Mouse (Mus musculus) ES-Bruce4 (cell line): ENCODE data around the gene Ptges3. TPM values are rescaled to one million over a fixed set of nuclear protein-coding genes. Genes with fewer than 3 reads are reported as not detected.

Experiments
- H3K27ac ChIP-seq: 2 replicates; pipeline ENCODE4 v1.5.1; 2012; ENCODE audit warnings: low read length, inconsistent platforms; ENCODE audit not compliant: insufficient read depth
- H3K27me3 ChIP-seq: 2 replicates; pipeline ENCODE4 v1.6.1; 2012; ENCODE audit warnings: mild to moderate bottlenecking, low read length, inconsistent platforms; ENCODE audit not compliant: control insufficient read depth, poor library complexity, insufficient read depth, severe bottlenecking
- H3K36me3 ChIP-seq: 2 replicates; pipeline ENCODE4 v1.6.1; 2012; ENCODE audit warnings: inconsistent platforms, mild to moderate bottlenecking, low read length, moderate library complexity; ENCODE audit not compliant: control insufficient read depth, poor library complexity, insufficient read depth, severe bottlenecking
- H3K4me1 ChIP-seq: one replicate; pipeline ENCODE4 v1.8.1; 2011; ENCODE audit warnings: low read length; ENCODE audit not compliant: control insufficient read depth, insufficient read depth
- H3K4me3 ChIP-seq: 2 replicates; pipeline ENCODE4 v1.5.1; 2011; ENCODE audit warnings: low read depth, mild to moderate bottlenecking, low read length
- H3K9ac ChIP-seq: 2 replicates; pipeline ENCODE4 v1.6.1; 2012; ENCODE audit warnings: low read depth, mild to moderate bottlenecking, inconsistent platforms; ENCODE audit not compliant: poor library complexity, severe bottlenecking
- H3K9me3 ChIP-seq: replicated peaks from 2 replicates; pipeline ENCODE4 v1.6.1; 2012; ENCODE audit warnings: mild to moderate bottlenecking, low read length, inconsistent platforms; ENCODE audit not compliant: control insufficient read depth, poor library complexity, insufficient read depth, severe bottlenecking
- CTCF ChIP-seq: IDR thresholded peaks from one replicate; pipeline ENCODE4 v1.8.1; 2011; ENCODE audit warnings: low read depth, low read length
- EP300 ChIP-seq: IDR thresholded peaks from 2 replicates; pipeline ENCODE4 v1.6.1; 2011; ENCODE audit warnings: low read depth, low read length; ENCODE audit not compliant: insufficient read depth
- POLR2A ChIP-seq: IDR thresholded peaks from one replicate; pipeline ENCODE4 v1.8.1; 2011; ENCODE audit warnings: low read length; ENCODE audit not compliant: insufficient read depth
- polyA plus RNA-seq: library from polyadenylated mRNA; stranded (reverse); fragments of >200 nt; gene quantifications from 2 replicates; pipeline ENCODE4 v1.2.4, GENCODE M21; 2011; ENCODE audit warnings: low read depth; ENCODE audit not compliant: missing spikeins, insufficient read depth, insufficient read length

Ptges3 gene
- polyA plus RNA-seq, 1 experiment = 788 TPM

- Histone ChIP-seq H3K36me3 (peaks cover 65% of the 10 kb centered on the region), H3K4me3 (no peak overlapping the region), H3K4me1 (no peaks in the 10 kb centered on the region), H3K27ac (no peak overlapping the region), H3K27me3 (no peaks in the 10 kb centered on the region), H3K9ac (no peak overlapping the region), H3K9me3 (no peaks in the 10 kb centered on the region)
- TF ChIP-seq CTCF = no peak
- no peak for TF ChIP-seq POLR2A
- no peak for TF ChIP-seq EP300
Measured at GRCm38 (mm10) chr10:128088181-128088580, 29.4 kb downstream of the Ptges3 start.

GRCm38 (mm10) chr10:128089842-128090241 is 31.1 kb downstream of the Ptges3 start:
- Histone ChIP-seq H3K9me3 (no peaks in the 10 kb centered on the region), H3K9ac (no peak overlapping the region), H3K27ac (no peak overlapping the region), H3K4me1 (no peaks in the 10 kb centered on the region), H3K36me3 (peaks cover 56% of the 10 kb centered on the region), H3K4me3 (no peak overlapping the region), H3K27me3 (no peaks in the 10 kb centered on the region)
- TF ChIP-seq CTCF (no peak), POLR2A (no peak), EP300 (no peak)

GRCm38 (mm10) chr10:128090651-128091563 is 32.2 kb downstream of the Ptges3 start:
- H3K9ac ChIP-seq = peak overlapping the region; percentile 99; the same call in 1 of the 2 replicates
- H3K36me3 ChIP-seq = peaks cover 45% of the 10 kb centered on the region

GRCm38 (mm10) chr10:128091564-128092505 is 33.1 kb downstream of the Ptges3 start, which contains the start of gene Baz2a:
Gene Baz2a (plus strand): TSS chr10:128091577.
- H3K4me3 ChIP-seq = peak within 1 kb of the TSS; percentile 77
- TF ChIP-seq EP300 = no peak
- no peak for TF ChIP-seq CTCF
- TF ChIP-seq POLR2A = no peak
- H3K36me3 ChIP-seq = peaks cover 36% of the 10 kb centered on the region
- peak within 1 kb of the TSS; percentile 99 for H3K9ac ChIP-seq
- H3K9me3 ChIP-seq = no peaks in the 10 kb centered on the region
- no peaks in the 10 kb centered on the region for H3K27me3 ChIP-seq
- no peaks in the 10 kb centered on the region for H3K4me1 ChIP-seq
- H3K27ac ChIP-seq = peak within 1 kb of the TSS; percentile 59

More at GRCm38 (mm10) chr10:128090651-128091563, 32.2 kb downstream of the Ptges3 start:
- no peaks in the 10 kb centered on the region for H3K4me1 ChIP-seq
- H3K4me3 ChIP-seq = peak overlapping the region; percentile 77; the same call in 1 of the 2 replicates
- TF ChIP-seq EP300 = 0 out of 2 replicates have a peak, but pooled peaks have one; percentile 39
- TF ChIP-seq POLR2A = no peak
- peak; percentile 77 for TF ChIP-seq CTCF
- no peaks in the 10 kb centered on the region for H3K9me3 ChIP-seq
- H3K27me3 ChIP-seq = no peaks in the 10 kb centered on the region
- H3K27ac ChIP-seq = no peak overlapping the region

GRCm38 (mm10) chr10:128092506-128093495 is 34.0 kb downstream of the Ptges3 start:
- Histone ChIP-seq H3K9ac (peak overlapping the region; percentile 99), H3K4me3 (peak overlapping the region; percentile 92), H3K36me3 (peaks cover 27% of the 10 kb centered on the region), H3K9me3 (no peaks in the 10 kb centered on the region), H3K27me3 (no peaks in the 10 kb centered on the region), H3K27ac (peak overlapping the region; percentile 92), H3K4me1 (no peaks in the 10 kb centered on the region)
- 0 out of 2 replicates have a peak, but pooled peaks have one; percentile 37 for TF ChIP-seq EP300
- TF ChIP-seq CTCF = peak; percentile 25
- peak; percentile 42 for TF ChIP-seq POLR2A
